Mouse (Mus musculus) liver, adult (tissue): ENCODE results near the gene Inpp4b.

ENCODE experiments used
- GATA4 ChIP-seq: IDR thresholded peaks from 2 replicates; pipeline ENCODE4 v1.6.1; 2014; ENCODE audit warnings: mild to moderate bottlenecking, low read length; ENCODE audit not compliant: insufficient replicate concordance

Inpp4b gene

GRCm38 (mm10) chr8:81703571-81704365 lies 361.4 kb downstream of the Inpp4b start:
- TF ChIP-seq GATA4: no peak

DNA sequence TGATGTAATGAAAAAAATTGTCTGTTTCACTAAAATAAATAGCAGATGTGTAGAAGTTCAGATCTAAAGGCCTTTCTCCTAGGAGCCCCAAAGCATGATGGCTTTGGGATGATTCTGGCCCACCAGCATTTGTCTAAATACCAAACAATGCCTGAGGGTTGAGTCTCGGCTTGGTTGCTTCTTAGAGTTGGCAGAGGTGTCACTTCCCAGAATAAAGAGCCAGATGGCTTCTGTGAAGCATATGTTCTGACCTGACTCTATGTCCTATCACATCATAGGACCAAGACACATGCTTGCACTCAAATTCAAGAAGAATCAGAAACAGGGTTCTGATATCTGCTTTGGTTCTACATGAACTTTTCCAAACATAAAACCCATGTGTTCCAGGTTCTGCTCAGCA lies 365.1 kb downstream of the Inpp4b start:
- no peak for TF ChIP-seq GATA4

DNA sequence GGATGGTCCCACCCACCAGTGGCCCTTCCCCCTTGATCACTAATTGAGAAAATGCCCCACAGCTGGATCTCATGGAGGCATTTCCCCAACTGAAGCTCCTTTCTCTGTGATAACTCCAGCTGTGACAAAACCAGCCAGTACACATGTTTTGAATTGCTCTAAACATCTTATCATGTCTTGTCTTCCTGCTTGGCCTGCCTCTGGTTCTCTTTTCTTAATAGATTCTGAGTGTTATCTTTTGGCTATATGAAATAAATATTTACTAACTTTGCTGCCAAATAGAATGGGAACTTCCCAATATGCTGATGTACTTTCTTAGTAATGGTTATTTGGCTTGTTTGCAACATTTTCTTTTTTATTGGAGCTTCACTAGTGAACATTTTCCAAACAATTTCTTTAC lies 389.0 kb downstream of the Inpp4b start:
- TF ChIP-seq GATA4: no peak

DNA sequence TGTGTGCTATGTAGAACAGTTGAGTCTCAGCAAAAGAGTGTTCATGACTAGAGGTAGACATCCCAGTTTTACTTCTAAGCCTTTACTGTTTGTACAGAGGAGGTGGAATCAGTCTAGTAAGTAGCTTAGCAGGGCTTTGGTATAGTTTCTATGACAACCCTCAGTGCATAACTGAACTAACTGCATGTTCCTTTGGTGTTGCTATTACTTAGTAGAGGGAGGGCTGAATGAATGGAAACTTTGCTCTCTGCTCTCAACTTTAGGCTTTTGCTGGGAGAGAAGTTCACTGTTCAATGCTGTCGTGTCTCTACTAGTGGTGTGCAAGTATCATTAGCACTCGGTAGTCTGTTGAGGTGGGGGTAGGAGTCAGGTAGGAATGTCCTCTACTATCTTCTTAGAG lies 393.3 kb downstream of the Inpp4b start:
- TF ChIP-seq GATA4: no peak

- TF ChIP-seq GATA4: no peak
Measured at GRCm38 (mm10) chr8:81736103-81736502, 393.7 kb downstream of the Inpp4b start.

GRCm38 (mm10) chr8:81742588-81742987 lies 400.2 kb downstream of the Inpp4b start:
- no peak for TF ChIP-seq GATA4

DNA sequence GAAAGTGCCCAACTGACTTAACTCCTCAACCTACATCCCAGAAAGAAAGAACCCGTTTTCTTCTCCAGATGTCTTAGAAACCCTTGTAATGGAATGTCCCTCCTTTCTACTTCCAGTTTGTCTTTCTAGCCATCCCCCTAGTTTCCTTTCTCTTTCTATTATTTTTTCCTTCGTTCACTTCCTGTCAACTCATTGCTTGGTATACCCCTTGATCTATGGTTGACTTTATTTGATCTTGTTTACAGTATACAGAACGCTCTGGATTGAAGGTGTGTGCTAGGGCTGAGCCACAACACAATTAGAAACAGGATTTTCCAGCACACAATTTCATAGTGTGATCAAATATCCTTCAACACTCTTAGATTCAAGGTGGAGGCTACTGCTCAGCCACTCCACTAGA lies 400.7 kb downstream of the Inpp4b start:
- TF ChIP-seq GATA4: no peak

DNA sequence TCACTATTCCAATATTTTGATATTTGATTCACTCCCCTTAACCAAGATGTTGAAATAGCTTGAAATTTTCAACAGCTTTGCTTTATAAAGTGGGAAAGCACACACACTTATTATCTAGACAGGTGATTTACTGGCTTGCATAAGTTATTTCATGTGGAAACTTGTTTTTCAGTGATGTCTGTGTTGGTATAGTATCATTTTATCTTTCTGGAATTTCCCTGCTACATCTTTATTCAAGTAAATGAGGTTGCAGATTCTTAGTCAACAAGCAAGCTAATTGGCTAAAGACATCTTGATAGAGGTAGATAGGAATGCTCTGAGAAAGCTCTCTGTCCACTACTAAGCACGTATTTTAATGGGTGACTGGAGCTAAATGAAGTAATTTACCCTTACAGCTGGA lies 403.1 kb downstream of the Inpp4b start:
- TF ChIP-seq GATA4: no peak

DNA sequence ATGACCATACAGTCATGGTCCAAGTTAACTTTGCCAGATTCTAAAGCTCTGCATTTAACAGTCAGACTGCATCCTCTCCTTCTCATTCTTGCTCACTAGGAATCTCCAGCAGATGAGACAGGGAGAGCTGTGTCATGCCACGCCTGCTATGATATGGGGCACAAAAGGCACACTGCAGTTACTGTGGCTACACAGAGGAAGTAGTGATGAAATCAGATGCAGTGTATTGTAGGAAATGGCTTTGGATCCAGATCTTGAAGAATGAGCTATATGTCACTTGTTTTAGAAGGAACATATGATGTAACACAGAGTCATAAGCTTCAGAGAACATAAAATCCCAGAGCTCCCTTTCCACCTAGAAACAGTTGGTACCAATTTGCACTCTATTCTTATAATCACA lies 408.8 kb downstream of the Inpp4b start:
- no peak for TF ChIP-seq GATA4

DNA sequence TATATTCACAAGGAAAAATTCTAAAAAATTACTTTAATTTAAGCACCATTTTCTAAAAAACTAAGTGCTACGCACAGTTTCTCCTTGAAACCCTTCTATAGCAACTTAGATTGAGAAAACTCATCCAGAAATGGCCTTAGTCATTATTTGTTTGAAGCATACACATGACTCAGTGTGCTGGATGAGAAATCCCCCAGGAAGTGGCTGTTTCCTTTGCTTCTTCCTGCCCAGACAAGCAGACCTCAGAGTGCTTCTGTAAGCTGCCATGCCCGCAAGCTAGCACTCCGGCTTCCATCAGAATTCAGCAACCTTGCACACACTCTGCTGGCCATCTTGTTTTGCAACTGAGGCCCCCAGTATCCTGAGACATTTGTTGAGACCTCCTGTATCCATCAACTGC lies 414.3 kb downstream of the Inpp4b start:
- TF ChIP-seq GATA4: no peak

DNA sequence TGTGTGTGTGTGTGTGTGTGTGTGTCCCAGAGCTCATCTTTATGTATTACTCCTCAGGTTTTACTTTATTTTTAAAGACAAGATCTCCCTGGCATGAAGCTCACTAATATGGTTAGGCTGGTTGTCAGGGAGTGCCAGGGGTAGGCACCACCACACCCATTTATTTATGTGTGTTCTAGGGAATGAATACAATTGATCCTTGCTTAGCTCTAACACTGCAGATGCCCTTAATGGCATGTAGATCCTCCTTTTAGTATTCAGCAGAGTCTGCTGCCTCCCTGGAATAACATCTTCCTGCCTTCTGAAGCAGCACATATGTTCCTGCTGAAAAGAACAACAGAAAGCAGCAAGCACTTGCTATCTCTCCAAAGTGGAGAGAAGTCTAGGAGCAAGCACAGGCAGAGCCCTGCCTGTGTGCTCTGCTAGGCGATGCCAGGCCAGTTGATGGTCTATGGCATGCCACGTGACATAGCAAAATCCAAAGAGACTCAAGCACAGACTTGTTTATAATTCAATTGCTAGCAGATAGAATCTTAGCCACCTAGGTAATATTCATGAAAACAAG lies 415.3 kb downstream of the Inpp4b start:
- TF ChIP-seq GATA4: no peak

DNA sequence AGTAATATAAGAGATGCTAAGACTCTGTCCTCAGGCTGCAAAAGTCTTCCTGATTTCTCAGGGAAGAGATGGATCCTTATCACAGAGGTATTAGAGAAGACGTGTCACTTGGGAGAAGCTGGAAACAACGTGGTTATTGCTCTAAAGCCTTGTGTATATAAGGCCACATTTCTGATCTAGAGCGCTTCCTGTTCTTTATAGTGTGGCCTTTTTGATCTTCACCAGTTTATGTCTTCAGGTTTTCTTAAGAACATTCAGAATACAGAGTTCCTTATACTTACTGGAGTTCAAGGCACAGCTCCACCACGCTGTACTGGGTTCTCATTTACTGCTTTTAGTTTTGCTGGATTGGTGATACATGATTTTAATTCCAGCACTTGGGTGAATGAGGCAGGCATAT lies 419.1 kb downstream of the Inpp4b start:
- TF ChIP-seq GATA4: no peak

DNA sequence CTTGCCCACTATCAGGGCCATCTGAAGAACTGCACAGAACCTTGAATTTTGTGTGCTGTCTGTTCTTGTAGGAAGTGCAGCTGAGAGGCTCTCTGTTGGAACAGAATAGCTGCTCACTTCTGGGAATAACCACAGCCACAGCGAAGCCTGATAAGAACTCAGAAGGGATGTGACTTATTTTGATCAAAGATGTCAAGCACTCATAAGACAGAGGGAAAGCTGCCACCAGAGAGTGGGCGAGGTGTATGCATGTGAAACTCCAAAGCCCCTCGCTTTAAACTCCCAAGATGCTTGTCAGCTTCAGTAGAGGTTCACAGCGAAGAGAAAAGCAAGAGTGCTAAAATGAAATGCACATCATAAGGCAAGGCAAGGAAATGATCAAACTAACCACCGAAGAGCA lies 423.7 kb downstream of the Inpp4b start:
- no peak for TF ChIP-seq GATA4

DNA sequence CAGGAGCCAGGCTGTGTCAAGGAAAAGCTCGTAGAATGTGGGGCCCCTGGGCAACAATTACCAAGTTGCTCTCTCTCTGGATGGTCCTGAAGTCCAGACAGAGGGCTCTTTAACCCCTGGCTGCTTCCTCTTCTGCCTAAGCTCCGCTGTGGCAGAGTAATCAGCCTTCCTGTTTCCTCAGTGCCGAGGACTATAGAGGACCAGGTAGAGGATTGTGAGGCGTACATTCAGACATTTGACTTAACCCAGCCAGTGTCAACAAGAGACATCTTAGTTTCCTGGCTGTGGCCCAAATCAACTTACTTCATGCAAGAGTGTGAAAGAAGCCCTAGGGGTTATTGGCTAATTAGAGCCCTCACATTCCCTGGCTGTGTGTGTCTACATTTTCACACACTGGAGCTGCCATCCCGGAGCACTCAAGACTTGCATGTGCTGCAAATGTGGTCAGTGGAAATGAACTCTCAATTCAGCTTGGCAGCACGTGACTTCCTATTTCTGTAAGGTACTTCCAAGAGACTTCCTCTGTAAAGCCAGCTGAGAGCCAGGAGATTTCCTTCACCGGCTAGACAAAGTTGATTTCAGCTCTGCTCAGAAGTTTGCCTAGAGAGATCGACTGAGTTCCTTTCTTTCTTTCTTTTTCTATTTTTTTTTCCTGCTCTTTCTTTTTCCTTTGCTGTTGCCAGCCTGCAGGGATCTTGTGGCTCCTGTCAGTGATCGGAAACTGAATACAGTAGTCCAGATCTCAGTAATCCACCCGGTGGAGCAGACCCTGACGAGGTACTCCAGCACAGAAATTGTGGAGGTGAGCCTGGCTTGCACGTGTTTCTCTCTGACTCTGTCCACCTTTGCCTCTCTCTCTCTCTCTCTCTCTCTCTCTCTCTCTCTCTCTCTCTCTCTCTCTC lies 425.3 kb downstream of the Inpp4b start:
- no peak for TF ChIP-seq GATA4

DNA sequence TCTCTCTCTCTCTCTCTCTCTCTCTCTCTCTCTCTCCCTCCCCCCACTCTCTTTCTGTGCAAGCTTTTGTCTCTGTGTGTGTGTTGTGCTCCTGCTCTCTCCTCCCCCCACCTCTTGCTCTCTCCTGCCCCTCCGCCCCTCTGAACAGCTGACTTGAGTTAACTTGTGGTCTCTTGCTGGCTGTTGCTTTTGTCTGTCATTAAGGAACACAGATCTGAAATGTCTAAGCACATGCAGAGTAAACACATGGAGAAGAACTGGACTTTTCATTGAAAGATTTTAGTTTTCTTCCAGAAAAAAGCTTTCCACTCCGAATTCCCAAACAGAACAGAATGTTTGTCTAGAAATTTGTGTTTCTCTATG lies 425.9 kb downstream of the Inpp4b start:
- TF ChIP-seq GATA4: no peak
